Mouse (Mus musculus): ENCODE data around the gene Olfr1449.
"Not testable (repeated sequence)": the region's sequence is repeated elsewhere in the genome, so short reads cannot be mapped to it uniquely, and the experiment has no call there.

Olfr1449 gene

DNA sequence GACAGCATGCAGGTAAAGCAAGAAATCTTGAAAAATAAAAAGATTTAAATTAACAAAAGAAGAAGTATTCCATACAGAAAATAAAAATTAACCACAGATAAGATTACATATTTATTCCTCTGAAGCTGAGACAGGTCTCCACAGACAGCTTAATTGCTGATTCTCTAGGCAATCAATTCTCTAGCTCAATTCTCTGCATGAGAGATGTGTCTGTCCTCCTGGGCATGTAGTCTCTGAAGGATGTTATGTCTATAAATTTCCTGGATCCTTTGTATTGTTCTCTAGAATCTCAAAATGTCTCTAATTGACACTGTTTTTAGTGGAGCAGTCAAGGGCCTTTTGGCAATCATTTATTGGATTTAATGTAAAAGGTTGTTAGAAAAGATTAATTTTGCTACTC is at the start of gene Olfr1449:
Olfr1449 (plus strand) TSS at position 301 of the 400 bp plus-strand sequence.
- no peak for DNase-seq (ENCODE audit: low spot score)

GRCm38 (mm10) chr19:12883555-12883954 is 47.1 kb upstream of the Olfr1449 start, which contains the start of gene Olfr1445:
Olfr1445 (plus strand) TSS chr19:12883855.
- no peak for DNase-seq (ENCODE audit: low spot score)

- DNase-seq (ENCODE audit: low spot score) = no peak
These were observed 37.2 kb upstream of the Olfr1449 start, which contains the start of gene Olfr1446 for GRCm38 (mm10) chr19:12893424-12893823. Olfr1446 (minus strand) TSS chr19:12893524.

- no peak for DNase-seq (ENCODE audit: low spot score)
These were observed 27.0 kb upstream of the Olfr1449 start, which contains the start of gene Olfr1447 for GRCm38 (mm10) chr19:12903643-12904042. Olfr1447 (minus strand) TSS chr19:12903743.

- DNase-seq (ENCODE audit: low spot score) = no peak
These were observed 6.3 kb upstream of the Olfr1449 start, which contains the start of gene Olfr1448 for GRCm38 (mm10) chr19:12924319-12924718. Olfr1448 (minus strand) TSS chr19:12924419.

GRCm38 (mm10) chr19:12949958-12950357 is 19.3 kb downstream of the Olfr1449 start, which contains the start of gene Olfr1450:
Olfr1450 (plus strand) TSS chr19:12950258.
- DNase-seq (ENCODE audit: low spot score) = no peak

- DNase-seq (ENCODE audit: low spot score) = not testable (repeated sequence)
These were observed 39.4 kb downstream of the Olfr1449 start for GRCm38 (mm10) chr19:12970082-12970481.

All from testis, postnatal 14 days (tissue).